Mouse (Mus musculus): ENCODE results near the gene C2cd2. TPM values are rescaled to one million over a fixed set of nuclear protein-coding genes. Genes with fewer than 3 reads are reported as not detected.

Gene C2cd2
- polyA plus RNA-seq, 1 experiment from 2014 or later = 18.9 TPM

DNA sequence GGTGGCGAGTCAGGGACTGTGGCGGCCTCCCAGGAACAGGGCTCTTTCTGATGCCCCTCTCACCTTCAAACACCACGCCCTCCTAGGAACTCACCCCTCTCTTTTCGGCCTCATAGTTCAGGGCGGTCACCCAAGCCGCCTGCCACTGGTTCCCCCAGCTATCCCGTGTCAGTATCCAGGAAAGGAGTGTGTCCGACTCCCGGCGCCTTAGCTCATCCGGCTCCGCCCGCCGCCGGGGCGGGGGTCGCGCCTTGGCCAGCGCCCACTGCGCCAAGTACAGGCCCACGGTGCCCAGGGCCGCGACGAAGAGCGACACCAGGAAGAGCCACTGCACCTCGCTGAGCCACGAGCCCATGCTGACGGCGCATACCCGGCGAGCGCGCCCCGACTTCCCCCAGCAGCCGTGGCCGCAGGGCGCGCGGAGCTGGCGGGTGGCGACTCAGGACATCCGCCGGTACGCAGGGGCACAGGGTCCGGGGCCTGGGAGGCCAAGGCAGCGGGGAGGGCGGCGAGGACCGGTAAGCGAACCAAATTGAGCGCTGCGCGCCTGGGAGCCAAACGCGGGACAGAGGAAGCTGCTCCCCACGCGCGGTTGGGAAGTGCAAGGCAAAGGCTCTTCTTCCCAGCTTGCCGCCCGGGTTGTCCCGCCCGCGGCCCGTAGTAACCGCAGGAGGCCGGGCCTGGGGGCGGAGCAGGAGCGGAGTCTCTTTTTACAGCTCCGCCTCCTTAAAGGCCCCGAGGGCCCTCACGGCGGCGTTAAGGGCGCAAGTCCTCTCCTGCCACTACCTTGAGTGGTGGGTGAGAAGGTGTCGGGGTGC, 40.2 kb downstream of the C2cd2 start:
- peaks cover 8% of the 10 kb centered on the region for H3K4me1 ChIP-seq (replicated peaks)
- H3K27me3 ChIP-seq = no peaks in the 10 kb centered on the region
- H3K27ac ChIP-seq = peak overlapping the region; percentile 75
- H3K4me3 ChIP-seq (replicated peaks) = peak overlapping the region; percentile 90
- H3K36me3 ChIP-seq = no peaks in the 10 kb centered on the region
- peak overlapping the region; percentile 79 for H3K9ac ChIP-seq (replicated peaks)
- WGBS = 1% methylated on average over 72 of the region's 75 CpGs
- H3K4me2 ChIP-seq = peak overlapping the region; percentile 89
- peak; percentile 91 for ATAC-seq (ENCODE audit: insufficient number of reproducible peaks, insufficient read depth, low FRiP score, low TSS enrichment, low read depth)
- no peaks in the 10 kb centered on the region for H3K9me3 ChIP-seq

DNA sequence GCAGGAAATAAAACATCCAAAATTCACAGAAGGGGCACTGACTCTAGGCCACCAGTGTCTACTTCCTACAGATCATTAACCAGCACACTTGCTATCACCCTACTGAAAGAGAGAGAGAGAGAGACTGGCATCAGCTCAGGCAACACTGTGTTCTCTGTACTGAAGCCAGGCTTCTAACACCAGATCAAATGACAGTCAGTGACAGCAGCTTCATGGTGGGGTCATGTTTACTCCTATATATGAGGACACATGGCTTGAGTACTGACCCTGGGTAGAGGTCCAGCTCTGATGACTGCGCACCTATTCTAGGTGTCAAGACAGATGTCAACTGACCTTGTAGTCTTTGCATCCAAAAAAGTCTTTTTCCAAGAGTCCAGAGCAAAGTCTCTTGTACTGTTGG, 41.8 kb downstream of the C2cd2 start:
- H3K9ac ChIP-seq (replicated peaks) = no peak overlapping the region
- ATAC-seq (ENCODE audit: insufficient number of reproducible peaks, insufficient read depth, low FRiP score, low TSS enrichment, low read depth) = no peak
- peaks cover 8% of the 10 kb centered on the region for H3K4me1 ChIP-seq (replicated peaks)
- no peak overlapping the region for H3K4me2 ChIP-seq
- no peak overlapping the region for H3K27ac ChIP-seq
- 97% methylated on average over 1 of the region's 1 CpGs for WGBS
- no peaks in the 10 kb centered on the region for H3K27me3 ChIP-seq
- no peaks in the 10 kb centered on the region for H3K9me3 ChIP-seq
- H3K4me3 ChIP-seq (replicated peaks) = no peak overlapping the region
- no peaks in the 10 kb centered on the region for H3K36me3 ChIP-seq

DNA sequence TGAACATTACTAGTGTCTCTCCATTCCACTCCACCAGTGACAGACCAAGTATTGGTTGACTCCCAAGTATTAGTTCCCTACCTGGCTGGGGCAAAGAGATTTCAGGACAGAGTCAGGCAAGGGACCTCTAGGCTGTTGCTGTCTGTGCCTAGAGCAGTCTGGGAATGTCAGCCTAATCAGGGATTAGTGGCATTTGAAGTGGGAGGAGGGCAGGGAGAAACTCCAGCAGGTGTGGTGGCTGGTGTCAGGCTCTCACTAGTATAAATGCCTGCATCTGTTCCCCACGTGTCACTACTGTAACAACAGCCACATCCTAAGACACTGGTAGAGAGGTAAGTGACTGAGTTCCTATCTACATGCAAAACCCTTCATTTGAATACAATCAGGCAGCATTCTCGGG, 42.6 kb downstream of the C2cd2 start:
- H3K27ac ChIP-seq = no peak overlapping the region
- ATAC-seq (ENCODE audit: insufficient number of reproducible peaks, insufficient read depth, low FRiP score, low TSS enrichment, low read depth) = no peak
- H3K9ac ChIP-seq (replicated peaks) = no peak overlapping the region
- H3K4me2 ChIP-seq = no peak overlapping the region
- H3K4me1 ChIP-seq (replicated peaks) = peaks cover 8% of the 10 kb centered on the region
- no peak overlapping the region for H3K4me3 ChIP-seq (replicated peaks)
- 33% methylated on average over 2 of the region's 2 CpGs for WGBS
- no peaks in the 10 kb centered on the region for H3K36me3 ChIP-seq
- H3K27me3 ChIP-seq = no peaks in the 10 kb centered on the region
- no peaks in the 10 kb centered on the region for H3K9me3 ChIP-seq

DNA sequence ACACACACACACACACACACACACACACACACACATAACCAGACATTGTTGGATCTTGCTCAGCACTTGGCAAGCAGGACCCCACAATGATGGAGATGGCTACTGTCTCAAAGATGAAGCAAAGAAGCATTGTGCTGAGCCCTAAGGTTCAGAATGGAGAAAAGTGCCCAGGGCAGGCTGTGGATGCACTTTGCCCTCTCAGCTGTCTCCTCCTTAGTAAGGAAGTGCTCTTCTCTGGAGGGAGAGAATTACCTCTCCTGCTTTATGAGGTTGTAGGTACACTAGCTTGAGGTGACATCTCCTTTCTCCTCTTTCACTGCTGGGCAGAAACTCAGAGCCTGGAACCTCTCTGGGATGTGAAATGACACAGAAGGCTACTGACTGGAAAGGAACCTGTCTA, 49.5 kb downstream of the C2cd2 start:
- Histone ChIP-seq H3K4me3 (replicated peaks) (no peak overlapping the region), H3K9ac (replicated peaks) (no peak overlapping the region), H3K4me1 (replicated peaks) (no peaks in the 10 kb centered on the region), H3K27ac (no peak overlapping the region), H3K36me3 (no peaks in the 10 kb centered on the region), H3K27me3 (no peaks in the 10 kb centered on the region), H3K9me3 (no peaks in the 10 kb centered on the region), H3K4me2 (no peak overlapping the region)
- no peak for ATAC-seq (ENCODE audit: insufficient number of reproducible peaks, insufficient read depth, low FRiP score, low TSS enrichment, low read depth)

DNA sequence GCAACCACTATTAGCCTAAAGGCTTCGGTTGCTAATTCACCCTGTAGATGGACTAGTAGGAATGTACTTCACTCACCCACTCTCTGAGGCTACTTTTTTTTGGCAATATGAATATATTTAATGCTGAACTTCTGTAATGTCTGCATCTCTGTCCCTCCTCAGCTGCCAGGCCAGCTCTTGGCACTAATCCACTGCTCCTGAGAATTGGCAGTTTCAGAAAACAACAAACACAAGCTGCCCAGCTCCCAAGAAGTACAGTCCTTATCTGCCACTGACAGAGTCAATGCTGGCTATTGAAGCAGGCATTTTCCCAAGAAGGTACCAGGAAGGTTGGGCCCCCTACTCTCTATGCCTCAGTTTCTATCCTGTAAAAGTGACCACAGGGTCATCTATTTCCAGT, 53.0 kb downstream of the C2cd2 start:
- Histone ChIP-seq H3K27ac (no peak overlapping the region), H3K4me2 (no peak overlapping the region), H3K9ac (replicated peaks) (no peak overlapping the region), H3K9me3 (no peaks in the 10 kb centered on the region), H3K4me3 (replicated peaks) (no peak overlapping the region), H3K27me3 (no peaks in the 10 kb centered on the region), H3K36me3 (no peaks in the 10 kb centered on the region), H3K4me1 (replicated peaks) (no peaks in the 10 kb centered on the region)
- 81% methylated on average over 1 of the region's 1 CpGs for WGBS
- ATAC-seq (ENCODE audit: insufficient number of reproducible peaks, insufficient read depth, low FRiP score, low TSS enrichment, low read depth) = no peak

DNA sequence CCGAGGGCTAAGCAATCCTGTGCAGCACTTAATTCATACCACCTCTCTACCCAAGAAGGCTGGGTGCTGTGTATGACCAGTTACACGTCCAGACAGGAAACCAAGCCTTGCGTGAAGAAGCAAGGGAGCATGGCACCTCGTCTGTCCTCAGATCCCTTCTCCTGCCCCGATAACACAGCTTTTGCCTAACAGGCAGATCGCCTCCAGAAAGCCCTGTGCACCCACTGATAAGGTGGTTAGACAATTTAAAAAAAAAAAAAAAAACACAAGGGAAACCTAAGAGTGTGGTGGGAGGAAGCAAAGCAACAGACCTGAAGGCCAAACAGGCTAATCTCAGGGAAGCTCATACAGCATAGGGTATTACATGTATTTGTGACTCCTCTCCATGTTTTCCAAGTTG, 54.9 kb downstream of the C2cd2 start:
- ATAC-seq (ENCODE audit: insufficient number of reproducible peaks, insufficient read depth, low FRiP score, low TSS enrichment, low read depth) = no peak
- 86% methylated on average over 6 of the region's 6 CpGs for WGBS
- Histone ChIP-seq H3K27ac (no peak overlapping the region), H3K27me3 (no peaks in the 10 kb centered on the region), H3K36me3 (no peaks in the 10 kb centered on the region), H3K4me2 (no peak overlapping the region), H3K4me3 (replicated peaks) (no peak overlapping the region), H3K4me1 (replicated peaks) (no peaks in the 10 kb centered on the region), H3K9me3 (no peaks in the 10 kb centered on the region), H3K9ac (replicated peaks) (no peak overlapping the region)

DNA sequence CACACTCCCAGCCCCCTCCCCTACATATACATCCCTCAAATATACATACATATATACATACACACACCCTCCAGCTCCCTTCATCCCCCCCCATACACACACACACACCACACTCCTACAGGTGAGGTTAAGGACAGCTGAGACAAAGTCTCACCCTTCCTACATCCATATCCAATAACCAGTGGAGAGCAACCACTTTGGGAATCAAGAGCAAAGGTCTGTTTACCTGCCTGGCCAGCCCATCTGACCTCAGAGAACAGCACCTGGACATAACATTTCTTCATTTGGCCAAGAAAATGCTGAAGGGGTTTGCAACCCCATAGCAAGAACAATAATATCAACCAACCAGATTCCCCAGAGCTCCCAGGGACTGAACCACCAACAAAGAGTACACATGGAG, 56.1 kb downstream of the C2cd2 start:
- no peaks in the 10 kb centered on the region for H3K27me3 ChIP-seq
- no peaks in the 10 kb centered on the region for H3K36me3 ChIP-seq
- no peak overlapping the region for H3K4me2 ChIP-seq
- no peak overlapping the region for H3K27ac ChIP-seq
- no peaks in the 10 kb centered on the region for H3K9me3 ChIP-seq
- no peak overlapping the region for H3K4me3 ChIP-seq (replicated peaks)
- H3K4me1 ChIP-seq (replicated peaks) = no peaks in the 10 kb centered on the region
- no peak for ATAC-seq (ENCODE audit: insufficient number of reproducible peaks, insufficient read depth, low FRiP score, low TSS enrichment, low read depth)
- no peak overlapping the region for H3K9ac ChIP-seq (replicated peaks)

DNA sequence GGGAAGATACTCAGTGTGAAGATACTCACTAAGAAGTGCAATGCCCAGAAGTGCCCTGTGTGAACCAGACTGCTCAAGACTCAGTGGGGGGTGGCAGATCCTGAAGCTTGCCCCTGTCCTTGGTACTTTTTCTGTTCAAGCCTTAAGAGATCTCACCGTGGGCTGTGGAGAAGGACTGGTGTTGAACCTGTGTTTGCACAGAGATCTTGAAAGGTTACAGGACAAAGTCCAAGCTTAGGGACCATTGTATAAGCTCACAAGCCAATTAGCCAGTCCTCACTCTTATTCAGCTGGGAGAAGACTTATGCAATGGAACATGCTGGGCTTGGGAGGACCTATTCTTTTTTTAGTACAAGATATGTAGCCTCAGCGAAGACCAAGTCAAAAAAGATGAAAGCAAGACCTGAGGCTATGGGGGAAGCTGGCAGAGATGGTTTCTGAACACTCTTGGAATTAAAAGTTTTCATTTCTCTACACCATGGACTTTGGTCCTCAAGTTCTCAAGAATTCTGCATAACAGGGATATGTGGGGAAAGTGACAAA, 56.9 kb downstream of the C2cd2 start:
- WGBS = 81% methylated on average over 2 of the region's 2 CpGs
- H3K4me3 ChIP-seq (replicated peaks) = no peak overlapping the region
- ATAC-seq (ENCODE audit: insufficient number of reproducible peaks, insufficient read depth, low FRiP score, low TSS enrichment, low read depth) = no peak
- H3K36me3 ChIP-seq = no peaks in the 10 kb centered on the region
- no peaks in the 10 kb centered on the region for H3K9me3 ChIP-seq
- no peak overlapping the region for H3K9ac ChIP-seq (replicated peaks)
- H3K27ac ChIP-seq = no peak overlapping the region
- no peaks in the 10 kb centered on the region for H3K4me1 ChIP-seq (replicated peaks)
- H3K27me3 ChIP-seq = no peaks in the 10 kb centered on the region
- no peak overlapping the region for H3K4me2 ChIP-seq

DNA sequence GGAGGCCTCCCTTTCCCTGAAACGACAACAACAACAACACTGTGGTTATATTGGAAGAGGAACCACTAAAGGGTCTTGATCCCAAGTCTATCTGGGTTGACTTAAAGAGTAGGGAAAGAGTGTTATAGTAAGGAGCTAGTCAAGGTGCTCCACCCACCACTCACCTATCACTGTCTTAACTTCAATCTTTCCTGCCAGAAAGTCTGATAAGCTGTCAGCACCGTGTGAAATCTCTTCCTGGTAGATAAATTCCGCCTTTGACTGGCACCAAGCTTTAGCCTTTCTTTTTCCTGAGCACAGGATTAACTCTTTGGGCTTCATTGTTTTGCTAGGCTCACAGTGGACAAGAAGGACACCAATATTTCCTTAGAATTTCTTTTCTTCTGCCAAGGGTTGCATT, 58.4 kb downstream of the C2cd2 start:
- no peak overlapping the region for H3K9ac ChIP-seq (replicated peaks)
- WGBS = 82% methylated on average over 3 of the region's 3 CpGs
- no peaks in the 10 kb centered on the region for H3K9me3 ChIP-seq
- no peaks in the 10 kb centered on the region for H3K4me1 ChIP-seq (replicated peaks)
- ATAC-seq (ENCODE audit: insufficient number of reproducible peaks, insufficient read depth, low FRiP score, low TSS enrichment, low read depth) = no peak
- no peak overlapping the region for H3K4me2 ChIP-seq
- H3K4me3 ChIP-seq (replicated peaks) = no peak overlapping the region
- H3K36me3 ChIP-seq = no peaks in the 10 kb centered on the region
- H3K27me3 ChIP-seq = no peaks in the 10 kb centered on the region
- H3K27ac ChIP-seq = no peak overlapping the region

DNA sequence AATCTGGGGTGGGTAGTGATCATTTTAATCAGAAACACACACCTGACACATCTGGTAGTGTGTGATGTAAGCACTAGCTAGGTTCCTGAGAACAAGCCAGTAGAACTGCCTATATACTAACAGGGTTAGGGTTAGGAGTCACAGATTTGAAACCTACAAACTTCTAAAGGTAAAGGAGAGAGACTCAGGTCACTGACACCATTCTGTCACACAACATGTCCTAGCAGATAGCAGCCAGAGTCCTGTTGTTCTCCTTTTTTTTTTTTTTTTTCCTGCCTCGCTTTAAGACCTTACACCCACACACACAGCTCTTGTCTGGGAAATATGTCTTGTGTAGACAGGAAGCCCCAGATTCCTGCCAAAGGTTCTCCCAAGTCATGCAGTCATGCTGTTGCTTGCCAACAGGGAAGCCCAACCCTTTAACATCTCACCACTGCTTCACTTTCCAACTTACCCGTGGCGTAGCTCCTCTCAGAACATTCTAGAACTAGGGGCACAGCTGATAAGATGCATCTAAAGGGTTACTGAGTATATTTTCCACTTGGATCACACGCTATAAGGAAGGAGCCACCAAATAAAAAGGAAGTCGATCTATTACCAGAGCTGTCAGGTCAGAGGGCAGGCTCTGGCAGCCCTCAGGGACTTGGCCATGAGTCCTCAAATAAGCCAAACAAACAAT, 64.9 kb downstream of the C2cd2 start:
- Histone ChIP-seq H3K36me3 (no peaks in the 10 kb centered on the region), H3K4me1 (replicated peaks) (no peaks in the 10 kb centered on the region), H3K9me3 (no peaks in the 10 kb centered on the region), H3K27me3 (no peaks in the 10 kb centered on the region), H3K27ac (no peak overlapping the region), H3K9ac (replicated peaks) (no peak overlapping the region), H3K4me2 (no peak overlapping the region), H3K4me3 (replicated peaks) (no peak overlapping the region)
- ATAC-seq (ENCODE audit: insufficient number of reproducible peaks, insufficient read depth, low FRiP score, low TSS enrichment, low read depth) = no peak
- 85% methylated on average over 5 of the region's 5 CpGs for WGBS

DNA sequence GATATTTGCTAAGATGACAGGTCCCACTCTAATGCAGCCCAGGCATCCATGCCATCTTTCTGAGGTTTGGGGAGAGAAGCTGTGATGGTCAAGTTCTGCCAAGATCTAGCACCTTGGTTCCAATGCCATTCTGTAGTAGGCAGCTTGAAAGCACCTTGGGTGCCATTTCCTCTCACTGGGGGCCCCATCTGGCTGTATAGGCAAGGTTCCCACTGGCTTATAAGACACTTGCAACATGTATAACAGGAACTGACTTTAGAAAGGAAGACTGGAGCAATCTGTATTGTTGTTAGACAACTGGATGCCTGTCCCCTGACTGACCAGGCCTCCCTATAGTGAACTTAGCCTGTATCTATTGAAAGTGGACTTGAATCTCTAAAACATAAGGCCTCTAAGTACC, 74.6 kb downstream of the C2cd2 start:
- no peak overlapping the region for H3K4me3 ChIP-seq (replicated peaks)
- H3K27me3 ChIP-seq = no peaks in the 10 kb centered on the region
- no peak overlapping the region for H3K27ac ChIP-seq
- H3K9me3 ChIP-seq = no peaks in the 10 kb centered on the region
- H3K9ac ChIP-seq (replicated peaks) = no peak overlapping the region
- H3K4me1 ChIP-seq (replicated peaks) = no peaks in the 10 kb centered on the region
- no peak overlapping the region for H3K4me2 ChIP-seq
- no peak for ATAC-seq (ENCODE audit: insufficient number of reproducible peaks, insufficient read depth, low FRiP score, low TSS enrichment, low read depth)
- peaks cover 19% of the 10 kb centered on the region for H3K36me3 ChIP-seq
